Mouse (Mus musculus) myocyte (in vitro differentiated cells): ENCODE results near the gene Ppp1ca.

Source experiments
- CEBPB ChIP-seq: IDR thresholded peaks from 2 replicates; pipeline ENCODE4 v1.6.1; 2011; ENCODE audit warnings: mild to moderate bottlenecking, moderate library complexity; ENCODE audit not compliant: poor library complexity, insufficient read depth, severe bottlenecking
- E2F4 ChIP-seq: IDR thresholded peaks from one replicate; pipeline ENCODE4 v1.6.1; 2011; ENCODE audit warnings: mild to moderate bottlenecking, control low read depth, moderate library complexity; ENCODE audit not compliant: insufficient read depth
- MAX ChIP-seq: IDR thresholded peaks from one replicate; pipeline ENCODE4 v1.6.1; 2011; ENCODE audit warnings: low read depth, mild to moderate bottlenecking, control low read depth
- POLR2A ChIP-seq: IDR thresholded peaks from one replicate; pipeline ENCODE4 v1.6.1; 2011; ENCODE audit warnings: low read depth, mild to moderate bottlenecking, control low read depth, moderate library complexity; ENCODE audit not compliant: insufficient read length
- USF1 ChIP-seq: IDR thresholded peaks from one replicate; pipeline ENCODE4 v1.6.1; 2011; ENCODE audit warnings: low read depth, mild to moderate bottlenecking, control low read depth, moderate library complexity

GRCm38 (mm10) chr19:4184976-4185975, 6.6 kb upstream of the Ppp1ca start:
- no peak for TF ChIP-seq CEBPB
- TF ChIP-seq USF1: no peak
- TF ChIP-seq POLR2A: no peak
- TF ChIP-seq MAX: no peak
- no peak for TF ChIP-seq E2F4
